Mouse (Mus musculus): ENCODE measurements around the gene Rprm.

GRCm38 (mm10) chr2:54084737-54085429 lies 469 bp downstream of the Rprm start:
- TF ChIP-seq CHD2 (IDR thresholded peaks at IDR 0.05; ENCODE audit: low read length) (no peak), POLR2A (IDR thresholded peaks at IDR 0.05; ENCODE audit: low read depth, low read length) (no peak), IRF4 (IDR thresholded peaks at IDR 0.05; ENCODE audit: low read depth, low read length) (no peak), E2F4 (IDR thresholded peaks at IDR 0.05; ENCODE audit: insufficient replicate concordance, low read depth, low read length) (no peak), NRF1 (IDR thresholded peaks at IDR 0.05; ENCODE audit: low read depth, low read length) (no peak), CTCF (conservative IDR thresholded peaks at IDR 0.05 in 1 of 2, IDR thresholded peaks at IDR 0.05 in 1 of 2; ENCODE audit: low read depth in 2 of 2, low read length in 2 of 2) (no peak)

All from CH12.LX (cell line).